Mouse (Mus musculus): ENCODE measurements around the gene Stxbp1.

GRCm38 (mm10) chr2:32881054-32881453, 34.0 kb upstream of the Stxbp1 start:
- TF ChIP-seq GATA1 (IDR thresholded peaks at IDR 0.05; ENCODE audit: borderline replicate concordance, low read length) (no peak), FLI1 (IDR thresholded peaks at IDR 0.05; ENCODE audit: low read length) (no peak)

Data from megakaryocyte, embryonic 14.5 days (primary cell).